Mouse (Mus musculus): Measurements from ENCODE around the gene Def8. TPM values are rescaled to one million over a fixed set of nuclear protein-coding genes. Genes with fewer than 3 reads are reported as not detected.

Def8 gene
- total RNA-seq, 2 experiments from 2014 or later, result 62.0 to 64.3 TPM

Other genes starting within 250 kb of the Def8 start
- not detected for gene Dpep1, start 237.3 kb upstream of the Def8 start, total RNA-seq (2021)
- gene Chmp1a, start 210.8 kb upstream of the Def8 start, total RNA-seq (2021), result 100 to 1,000 TPM in 1 of 2 experiments, 10 to 100 TPM in 1; 95.8 to 113 TPM
- gene Spata33, start 210.7 kb upstream of the Def8 start, total RNA-seq (2021), result 1 to 10 TPM; 6.4 to 7.5 TPM
- 100 to 1,000 TPM in 1 of 2 experiments, 10 to 100 TPM in 1; 76.8 to 101 TPM for gene Cdk10, start 198.7 kb upstream of the Def8 start, total RNA-seq (2021)
- gene Spata2l, start 187.3 kb upstream of the Def8 start, total RNA-seq (2021), result 10 to 100 TPM; 86.7 to 88.8 TPM
- gene Zfp276, start 169.3 kb upstream of the Def8 start, total RNA-seq (2021), result 10 to 100 TPM; 19.2 to 24.8 TPM
- gene Vps9d1, start 169.2 kb upstream of the Def8 start, total RNA-seq (2021), result 10 to 100 TPM; 56.1 to 67.6 TPM
- gene Fanca, start 105.0 kb upstream of the Def8 start, total RNA-seq (2021), result 1 to 10 TPM; 2.7 TPM
- gene Spire2, start 90.8 kb upstream of the Def8 start, total RNA-seq (2021), result 10 to 100 TPM; 14.8 to 18.2 TPM
- gene Tcf25, start 49.8 kb upstream of the Def8 start, total RNA-seq (2021), result 100 to 1,000 TPM; 543 to 593 TPM
- gene Mc1r, start 16.4 kb upstream of the Def8 start, total RNA-seq (2021), result under 1 TPM in 1 of 2 experiments, not detected in 1; 0.14 TPM
- 100 to 1,000 TPM; 399 to 458 TPM for gene Tubb3, start 12.1 kb upstream of the Def8 start, total RNA-seq (2021)
- 10 to 100 TPM; 29.5 to 40.5 TPM for gene Afg3l1, start 54.4 kb downstream of the Def8 start, total RNA-seq (2021)
- gene Dbndd1, start 91.9 kb downstream of the Def8 start, total RNA-seq (2021), result 10 to 100 TPM; 15.6 to 17.5 TPM
- 10 to 100 TPM; 23.4 to 34.5 TPM for gene Gas8, start 95.3 kb downstream of the Def8 start, total RNA-seq (2021)
- 10 to 100 TPM; 41.6 to 49.0 TPM for gene Rhou, start 230.4 kb downstream of the Def8 start, total RNA-seq (2021)

Data from left cerebral cortex, postnatal 36 days (tissue).